Mouse (Mus musculus): ENCODE data around the gene Pak3.
"Not testable (repeated sequence)": the region's sequence is repeated elsewhere in the genome, so short reads cannot be mapped to it uniquely, and the experiment has no call there.

Gene Pak3

GRCm38 (mm10) chrX:143518168-143518901 is at the start of gene Pak3:
Pak3 (plus strand) TSS chrX:143518591.
- peak; percentile 1 for DNase-seq

GRCm38 (mm10) chrX:143482866-143483265 is 35.5 kb upstream of the Pak3 start:
- peak; percentile 100 for DNase-seq

GRCm38 (mm10) chrX:143501053-143501695 is 17.2 kb upstream of the Pak3 start:
- no peak for DNase-seq

- no peak for DNase-seq
Observed at GRCm38 (mm10) chrX:143501776-143502365, 16.5 kb upstream of the Pak3 start.

GRCm38 (mm10) chrX:143518917-143519316 is 526 bp downstream of the Pak3 start:
- no peak for DNase-seq

- not testable (repeated sequence) for DNase-seq
Observed at GRCm38 (mm10) chrX:143519454-143519853, 1.1 kb downstream of the Pak3 start.

- DNase-seq, result no peak
Observed at GRCm38 (mm10) chrX:143520195-143520594, 1.8 kb downstream of the Pak3 start.

GRCm38 (mm10) chrX:143532331-143532730 is 13.9 kb downstream of the Pak3 start:
- no peak for DNase-seq

GRCm38 (mm10) chrX:143533574-143533973 is 15.2 kb downstream of the Pak3 start:
- no peak for DNase-seq

- DNase-seq, result no peak
Observed at GRCm38 (mm10) chrX:143542756-143543155, 24.4 kb downstream of the Pak3 start.

- DNase-seq, result no peak
Observed at GRCm38 (mm10) chrX:143543186-143543793, 24.9 kb downstream of the Pak3 start.

- no peak for DNase-seq
Observed at GRCm38 (mm10) chrX:143573691-143574090, 55.3 kb downstream of the Pak3 start.

GRCm38 (mm10) chrX:143579925-143580324 is 61.5 kb downstream of the Pak3 start:
- no peak for DNase-seq

GRCm38 (mm10) chrX:143580458-143580959 is 62.1 kb downstream of the Pak3 start:
- DNase-seq, result no peak

- DNase-seq, result no peak
Observed at GRCm38 (mm10) chrX:143606877-143607449, 88.6 kb downstream of the Pak3 start.

- DNase-seq, result no peak
Observed at GRCm38 (mm10) chrX:143618734-143619133, 100.3 kb downstream of the Pak3 start.

GRCm38 (mm10) chrX:143627767-143628166 is 109.4 kb downstream of the Pak3 start:
- no peak for DNase-seq

- DNase-seq, result no peak
Observed at GRCm38 (mm10) chrX:143643936-143644335, 125.5 kb downstream of the Pak3 start.

- DNase-seq, result no peak
Observed at GRCm38 (mm10) chrX:143644807-143645206, 126.4 kb downstream of the Pak3 start.

- no peak for DNase-seq
Observed at GRCm38 (mm10) chrX:143654308-143655176, 136.2 kb downstream of the Pak3 start.

- DNase-seq, result no peak
Observed at GRCm38 (mm10) chrX:143655177-143655492, 136.7 kb downstream of the Pak3 start.

Data from cerebellum, adult 8-10 months (tissue).